Mouse (Mus musculus) liver, postnatal 0 days (tissue): ENCODE data around the gene Usp16. TPM values are rescaled to one million over a fixed set of nuclear protein-coding genes. Genes with fewer than 3 reads are reported as not detected.
A peak's percentile ranks its signal among the peaks of the same experiment; 100 is the strongest.

ENCODE experiments used
- ATAC-seq: fragments of 200-750 bp; cut with Nextera tagmentation; 2 replicates; pipeline ENCODE4 v1.8.0; 2017; ENCODE audit warnings: mild to moderate bottlenecking, moderate library complexity
- DNase-seq: peaks from one replicate; pipeline ENCODE4 v3.0.0-alpha.2; 2016
- H3K27ac ChIP-seq: fragments of 300-500 bp; sonication (generic); 2 replicates; pipeline ENCODE4 v1.5.1; 2014; ENCODE audit warnings: antibody characterized with exemption, moderate library complexity, mild to moderate bottlenecking, low read depth
- H3K27me3 ChIP-seq: fragments of 300-500 bp; sonication (generic); 2 replicates; pipeline ENCODE4 v1.6.1; 2014; ENCODE audit warnings: low read length, control low read depth, mixed read lengths; ENCODE audit not compliant: insufficient read depth
- H3K36me3 ChIP-seq: fragments of 300-500 bp; sonication (generic); replicated peaks from 2 replicates; pipeline ENCODE4 v1.6.1; 2014; ENCODE audit warnings: mild to moderate bottlenecking, control low read depth, low read length, moderate library complexity, mixed read lengths; ENCODE audit not compliant: insufficient read depth
- H3K4me1 ChIP-seq: fragments of 300-500 bp; sonication (generic); 2 replicates; pipeline ENCODE4 v1.6.1; 2014; ENCODE audit warnings: antibody characterized with exemption, mild to moderate bottlenecking, control low read depth; ENCODE audit not compliant: insufficient read depth
- H3K4me2 ChIP-seq: fragments of 300-500 bp; sonication (generic); 2 replicates; pipeline ENCODE4 v1.6.1; 2014; ENCODE audit warnings: low read depth, mild to moderate bottlenecking, low read length, moderate library complexity, mixed read lengths
- H3K4me3 ChIP-seq: fragments of 300-500 bp; sonication (generic); 2 replicates; pipeline ENCODE4 v1.5.1; 2014; ENCODE audit warnings: low read depth, low read length
- H3K9ac ChIP-seq: fragments of 300-500 bp; sonication (generic); replicated peaks from 2 replicates; pipeline ENCODE4 v1.6.1; 2014; ENCODE audit warnings: mild to moderate bottlenecking, moderate library complexity
- H3K9me3 ChIP-seq: fragments of 300-500 bp; sonication (generic); 2 replicates; pipeline ENCODE4 v1.6.1; 2016; ENCODE audit warnings: mild to moderate bottlenecking, control low read depth, low read length, mixed read lengths
- CTCF ChIP-seq: sonication (generic); IDR thresholded peaks from 2 replicates; pipeline ENCODE4 v1.5.1; 2016; ENCODE audit warnings: antibody characterized with exemption, low read depth
- EP300 ChIP-seq: IDR thresholded peaks from 2 replicates; pipeline ENCODE4 v1.6.1; 2016; ENCODE audit warnings: antibody characterized with exemption, low read depth, mild to moderate bottlenecking
- WGBS: fragments of 180-500 bp; shearing (Covaris S2); extraction: QIAGEN DNeasy Blood & Tissue Kit; methylation state at CpG from one replicate; pipeline ENCODE4 v1.1.7; 2014; ENCODE audit not compliant: insufficient replicate concordance; 5-methylcytosine and 5-hydroxymethylcytosine counted together
- polyA plus RNA-seq: library from polyadenylated mRNA; unstranded; fragments of >200 nt; fragmentation: Nextera tagmentation; extraction: Ambion mirVana; gene quantifications from 2 replicates; pipeline ENCODE4 v1.2.1, GENCODE M21; 2015

Usp16 gene
- polyA plus RNA-seq: 21.8 and 23.6 TPM in 2 replicates

DNA sequence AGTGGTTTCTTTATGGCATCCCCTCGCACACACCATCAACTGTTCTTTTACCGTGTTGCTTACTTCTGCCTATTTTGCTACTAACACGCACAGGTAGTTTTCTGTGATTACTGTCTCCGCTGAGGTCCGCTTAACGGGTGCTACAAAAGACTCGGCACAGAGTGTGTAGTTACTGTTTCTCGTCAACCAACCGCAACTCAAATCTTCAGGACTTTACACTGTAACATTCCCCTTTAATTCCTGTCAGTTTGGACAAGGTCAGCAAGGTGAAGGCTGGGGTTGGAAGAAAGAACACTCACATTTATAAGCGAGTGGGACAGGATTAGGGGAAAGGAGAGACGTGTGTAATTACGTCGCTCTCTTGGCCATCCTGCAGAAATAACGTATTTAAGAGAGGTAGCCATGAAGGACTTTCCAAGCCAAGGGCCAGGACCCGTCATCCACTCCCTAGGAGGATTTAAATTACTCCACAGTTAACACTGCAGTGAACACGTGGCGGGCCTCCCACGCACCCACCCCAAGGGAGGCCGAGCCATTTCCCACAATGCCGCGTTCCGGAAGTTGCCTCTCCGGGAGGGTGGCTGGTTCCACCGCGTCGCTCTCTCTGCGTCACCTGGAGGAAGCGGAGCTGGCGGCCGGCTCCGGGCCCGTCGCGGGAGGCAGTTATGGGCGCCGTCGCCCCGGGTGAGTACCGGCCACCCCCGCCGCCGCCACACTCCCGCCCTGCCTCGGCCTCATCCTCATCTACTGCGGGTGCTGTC is at the start of gene Usp16:
Gene Usp16 (plus strand): TSS at position 285 of the 761 bp plus-strand sequence.
- Histone ChIP-seq H3K27ac (peak within 1 kb of the TSS; percentile 86), H3K36me3 (peaks cover 2% of the 10 kb centered on the region; the same call in 1 of the 2 replicates), H3K4me2 (peak within 1 kb of the TSS; percentile 86), H3K9ac (peak within 1 kb of the TSS; percentile 86), H3K9me3 (no peaks in the 10 kb centered on the region), H3K4me1 (peaks cover 17% of the 10 kb centered on the region), H3K4me3 (peak within 1 kb of the TSS; percentile 84), H3K27me3 (no peaks in the 10 kb centered on the region)
- ATAC-seq (peak; percentile 98), DNase-seq (peak; percentile 93)
- TF ChIP-seq EP300: peak; percentile 38; the same call in 1 of the 2 replicates
- TF ChIP-seq CTCF: no peak
- WGBS: 12% methylated on average over 45 of the region's 45 CpGs

DNA sequence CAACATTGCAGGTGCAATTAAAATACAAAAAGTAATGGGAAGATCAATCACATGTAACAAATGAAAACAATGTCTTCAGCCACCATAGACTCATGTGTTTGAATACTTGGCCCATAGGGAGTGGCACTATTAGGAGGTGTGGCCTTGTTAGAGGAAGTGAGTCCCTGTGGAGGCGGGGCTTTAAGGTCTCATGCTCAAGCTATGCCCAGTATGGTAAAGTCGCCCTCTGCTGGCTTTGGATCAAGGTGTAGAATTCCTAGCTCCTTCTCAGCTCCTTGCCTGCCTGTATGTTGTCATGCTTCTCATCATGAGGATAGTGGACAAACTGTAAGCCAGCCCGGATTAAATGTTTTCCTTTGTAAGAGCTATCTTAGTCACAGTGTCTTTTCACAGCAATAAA is 49.5 kb upstream of the Usp16 start:
- Histone ChIP-seq H3K36me3 (peaks cover 75% of the 10 kb centered on the region), H3K4me3 (no peak overlapping the region), H3K4me1 (no peaks in the 10 kb centered on the region), H3K27me3 (no peaks in the 10 kb centered on the region), H3K4me2 (no peak overlapping the region), H3K27ac (no peak overlapping the region), H3K9me3 (no peaks in the 10 kb centered on the region), H3K9ac (no peak overlapping the region)
- TF ChIP-seq EP300: no peak
- peak; percentile 56 for TF ChIP-seq CTCF
- ATAC-seq: peak; percentile 73
- 81% methylated on average over 3 of the region's 3 CpGs for WGBS
- peak; percentile 64 for DNase-seq

DNA sequence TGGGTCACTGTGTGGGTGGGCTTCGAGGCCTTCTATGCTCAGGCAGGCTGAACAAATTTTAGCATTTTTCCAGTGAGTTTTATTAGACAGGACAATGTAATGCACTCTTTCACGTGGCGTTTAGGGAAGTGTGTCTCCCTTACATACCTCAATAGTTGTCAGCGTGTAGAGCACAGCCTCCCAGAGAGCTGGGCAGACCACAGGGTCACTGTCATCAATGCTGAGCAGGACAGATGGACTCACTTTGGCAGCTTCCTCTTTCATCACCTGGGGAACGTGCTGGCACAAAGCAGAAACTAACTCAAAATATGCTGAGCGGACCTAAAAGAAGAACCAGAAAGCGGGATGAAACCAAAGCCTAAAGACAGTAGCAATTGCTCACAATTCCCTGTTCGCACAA is 33.8 kb upstream of the Usp16 start:
- WGBS: 82% methylated on average over 8 of the region's 8 CpGs

DNA sequence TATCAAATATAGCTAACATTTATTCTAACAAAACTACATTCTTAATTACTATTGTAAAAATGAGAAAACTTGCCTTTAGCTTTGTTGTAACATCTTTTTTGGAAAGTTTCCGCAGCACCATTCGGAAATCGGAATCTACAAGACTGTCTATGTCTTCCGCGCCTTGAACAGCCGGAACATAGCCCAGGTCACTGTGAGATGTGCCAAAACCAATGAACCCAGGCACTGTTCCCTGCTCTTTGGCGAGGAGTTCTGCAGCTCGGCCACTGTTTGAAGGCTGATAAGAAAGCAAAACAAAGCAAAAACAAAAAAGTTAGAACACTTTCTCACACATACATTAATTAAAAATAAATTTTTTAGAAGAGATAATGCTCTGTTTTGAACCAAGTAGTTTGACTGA is 27.0 kb upstream of the Usp16 start:
- no peaks in the 10 kb centered on the region for H3K27me3 ChIP-seq
- no peaks in the 10 kb centered on the region for H3K9me3 ChIP-seq
- WGBS: 89% methylated on average over 8 of the region's 8 CpGs
- peaks cover 37% of the 10 kb centered on the region for H3K36me3 ChIP-seq
- ATAC-seq: no peak
- no peak for DNase-seq
- no peak overlapping the region for H3K9ac ChIP-seq
- no peak overlapping the region for H3K27ac ChIP-seq
- TF ChIP-seq CTCF (no peak), EP300 (no peak)
- H3K4me3 ChIP-seq: no peak overlapping the region
- H3K4me1 ChIP-seq: peaks cover 6% of the 10 kb centered on the region
- no peak overlapping the region for H3K4me2 ChIP-seq

More for the DNA sequence above, 33.8 kb upstream of the Usp16 start:
- DNase-seq (no peak), ATAC-seq (no peak)
- no peak overlapping the region for H3K4me2 ChIP-seq
- no peaks in the 10 kb centered on the region for H3K4me1 ChIP-seq
- H3K9ac ChIP-seq: no peak overlapping the region
- H3K27me3 ChIP-seq: no peaks in the 10 kb centered on the region
- no peak overlapping the region for H3K4me3 ChIP-seq
- no peak for TF ChIP-seq EP300
- TF ChIP-seq CTCF: no peak
- no peak overlapping the region for H3K27ac ChIP-seq
- 0 out of 2 replicates have a peak, but pooled peaks cover 3% of the 10 kb centered on the region for H3K9me3 ChIP-seq
- peaks cover 88% of the 10 kb centered on the region for H3K36me3 ChIP-seq

DNA sequence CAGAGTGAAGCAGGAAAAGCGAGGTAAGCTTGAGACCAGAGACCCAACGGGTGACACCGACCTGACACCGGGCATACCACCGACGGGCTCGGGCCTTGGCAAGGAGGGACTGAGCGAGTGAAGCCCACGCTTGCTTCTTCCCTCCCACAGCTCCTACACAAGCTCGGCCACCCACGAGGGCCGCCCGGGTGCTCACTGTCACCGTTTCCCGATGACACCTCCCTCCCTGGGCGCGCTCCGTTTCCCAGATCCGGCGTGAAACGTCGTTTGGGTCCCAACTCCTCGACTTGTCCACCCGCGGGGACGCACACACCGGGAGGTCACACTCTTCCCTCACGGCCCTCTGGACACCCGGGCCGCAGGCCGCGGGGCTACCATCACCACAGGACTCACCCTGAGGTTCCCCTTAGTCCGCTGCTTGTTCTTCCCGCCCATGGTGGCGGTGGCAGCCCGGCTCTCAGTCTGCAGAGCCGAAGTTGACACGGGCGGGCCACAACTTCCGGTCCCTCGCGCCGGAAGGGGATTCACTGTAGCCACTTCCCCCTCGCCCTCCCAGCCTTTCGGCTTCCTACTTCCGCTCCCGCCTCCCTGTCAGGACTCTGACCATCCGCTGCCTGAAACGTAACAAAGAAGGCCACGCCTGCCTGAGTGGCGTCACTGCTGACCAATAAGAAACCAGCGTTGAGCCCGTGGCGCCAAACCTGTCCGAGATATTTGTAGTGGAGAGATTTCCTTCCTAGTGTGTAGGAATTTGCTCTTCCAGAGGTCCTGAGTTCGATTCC is 22.3 kb upstream of the Usp16 start, which contains the start of gene Ltn1:
Gene Ltn1 (minus strand): TSS at position 580 of the 782 bp plus-strand sequence.
- Histone ChIP-seq H3K4me3 (peak within 1 kb of the TSS; percentile 94), H3K4me2 (peak within 1 kb of the TSS; percentile 92), H3K27ac (peak within 1 kb of the TSS; percentile 87), H3K36me3 (no peaks in the 10 kb centered on the region; the same call in 1 of the 2 replicates), H3K9me3 (no peaks in the 10 kb centered on the region), H3K9ac (peak within 1 kb of the TSS; percentile 91), H3K4me1 (peaks cover 6% of the 10 kb centered on the region), H3K27me3 (no peaks in the 10 kb centered on the region)
- TF ChIP-seq CTCF: no peak
- TF ChIP-seq EP300: no peak
- ATAC-seq (peak; percentile 100), DNase-seq (peak; percentile 97)
- under 1% methylated on average over 54 of the region's 56 CpGs for WGBS

DNA sequence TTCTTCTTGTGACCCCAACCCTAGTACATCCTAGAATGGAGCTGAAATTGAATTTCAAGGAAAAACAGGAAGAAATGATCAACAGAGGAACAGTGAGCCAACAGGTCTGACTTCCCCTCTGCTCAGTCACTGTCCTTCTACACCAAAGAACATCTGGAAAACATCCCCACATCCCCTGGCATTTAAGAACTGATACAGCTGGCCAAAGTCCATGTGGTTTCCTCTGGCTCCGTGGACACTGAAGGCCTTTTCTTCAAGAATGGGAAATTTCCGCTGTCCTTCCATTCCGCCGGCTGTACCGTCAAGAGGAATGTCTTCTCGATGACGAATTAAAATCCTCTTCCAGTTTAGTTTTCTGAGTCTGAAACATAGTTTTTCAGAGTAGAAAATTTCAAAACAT is 20.2 kb upstream of the Usp16 start:
- WGBS: 90% methylated on average over 7 of the region's 7 CpGs

More for the DNA sequence above, 20.2 kb upstream of the Usp16 start:
- H3K27ac ChIP-seq: no peak overlapping the region
- DNase-seq (no peak), ATAC-seq (no peak)
- no peak overlapping the region for H3K4me3 ChIP-seq
- H3K4me2 ChIP-seq: no peak overlapping the region
- H3K4me1 ChIP-seq: peaks cover 6% of the 10 kb centered on the region
- no peaks in the 10 kb centered on the region for H3K27me3 ChIP-seq
- TF ChIP-seq CTCF: no peak
- TF ChIP-seq EP300: no peak
- H3K9ac ChIP-seq: no peak overlapping the region
- H3K36me3 ChIP-seq: no peaks in the 10 kb centered on the region; the same call in 1 of the 2 replicates
- H3K9me3 ChIP-seq: no peaks in the 10 kb centered on the region
